Mouse (Mus musculus) spleen, adult 10 weeks (tissue): ENCODE results near the gene Pelo. TPM values are rescaled to one million over a fixed set of nuclear protein-coding genes. Genes with fewer than 3 reads are reported as not detected.

Experiments used
- polyA plus RNA-seq: library from polyadenylated mRNA; stranded (reverse); fragments of 350-450 nt; fragmentation: Illumina TruSeq; extraction: RNeasy Lipid Tissue Mini Kit (QIAGEN cat#74804); gene quantifications from one replicate; pipeline ENCODE4 v1.2.3, GENCODE M21; 2015; ENCODE audit warnings: low replicate concordance; ENCODE audit not compliant: insufficient read depth

Gene Pelo
- 6.0 TPM for polyA plus RNA-seq

GRCm38 (mm10) chr13:115090069-115090976, at the start of gene Pelo:
Gene Pelo (minus strand): TSS chr13:115090186.

GRCm38 (mm10) chr13:115101355-115102191, 11.6 kb upstream of the Pelo start, which contains the start of the genes Gm49395 and Itga1:
Gene Gm49395 (minus strand): TSS chr13:115101921.
Gene Itga1 (minus strand): TSS chr13:115101964.

Other genes with a start within 250 kb of the Pelo start
- 6.2 TPM for gene Itga2, start 158.1 kb downstream of the Pelo start, polyA plus RNA-seq
- gene Gm49395, start 11.7 kb upstream of the Pelo start, polyA plus RNA-seq = 4.8 TPM
- gene Itga1, start 11.8 kb upstream of the Pelo start, polyA plus RNA-seq = 24.6 TPM